Comparison of ENCODE assay signal across 9 mouse cellular contexts in the genomic region with DNA sequence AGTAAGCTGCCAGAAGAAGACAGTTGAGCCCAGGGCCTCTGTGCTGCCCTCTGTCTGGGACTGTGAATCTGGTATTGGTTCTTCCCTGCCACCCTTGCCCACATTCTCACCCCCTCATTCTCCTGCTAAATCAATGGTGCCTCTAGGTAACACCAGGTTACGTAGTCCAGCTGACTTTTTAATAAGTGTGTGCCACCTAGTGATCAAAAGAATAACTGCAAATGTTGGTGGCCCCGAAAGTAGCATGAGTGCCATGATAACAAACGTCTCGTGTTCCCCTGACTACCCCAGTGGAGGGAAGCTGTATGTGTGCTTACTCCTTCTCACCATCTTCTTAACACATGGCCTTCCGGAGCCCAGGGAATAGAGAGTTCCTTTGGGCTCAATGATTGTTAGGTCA.
A peak's percentile ranks its signal among the peaks of the same experiment; 100 is the strongest.
DNase-seq lines count a peak whose midpoint lies in the region; ATAC-seq lines count a peak whose summit lies in the region.
"Had no signal": no experiment of that assay in that cellular context is flagged by ENCODE, and none has a peak within 500 bp of the region (broad histone marks: within the 10 kb centered on the region; RNA-seq: fewer than 3 reads in every experiment).

No protein-coding gene starts in this region.

- WGBS in embryonic facial prominence, embryonic 10.5 days = 42% methylated on average over 5 of the region's 5 CpGs
- 31% methylated on average over 5 of the region's 5 CpGs for WGBS in midbrain, embryonic 13.5 days

- no peaks in the 10 kb centered on the region for H3K27me3 ChIP-seq in embryonic facial prominence, embryonic 10.5 days (replicated peaks; ENCODE audit: low read depth, poor library complexity, severe bottlenecking)
- H3K27me3 ChIP-seq in midbrain, embryonic 13.5 days = no peaks in the 10 kb centered on the region
- H3K27me3 ChIP-seq: heart, embryonic 13.5 days had no signal

- no peak overlapping the region for H3K9ac ChIP-seq in midbrain, embryonic 13.5 days (replicated peaks)
- H3K9ac ChIP-seq: heart, embryonic 13.5 days had no signal

- no peaks in the 10 kb centered on the region for H3K36me3 ChIP-seq in embryonic facial prominence, embryonic 10.5 days (replicated peaks)
- H3K36me3 ChIP-seq in midbrain, embryonic 13.5 days = peaks cover 4% of the 10 kb centered on the region; the same call in 1 of the 2 replicates

- no peak overlapping the region for H3K27ac ChIP-seq in embryonic facial prominence, embryonic 10.5 days (replicated peaks)
- no peak overlapping the region for H3K27ac ChIP-seq in midbrain, embryonic 13.5 days
- H3K27ac ChIP-seq: heart, embryonic 13.5 days had no signal

- H3K9me3 ChIP-seq in embryonic facial prominence, embryonic 10.5 days = no peaks in the 10 kb centered on the region
- no peaks in the 10 kb centered on the region for H3K9me3 ChIP-seq in midbrain, embryonic 13.5 days
- H3K9me3 ChIP-seq: heart, embryonic 13.5 days had no signal

- H3K4me3 ChIP-seq in embryonic facial prominence, embryonic 10.5 days = no peak overlapping the region
- no peak overlapping the region for H3K4me3 ChIP-seq in midbrain, embryonic 13.5 days (replicated peaks)
- H3K4me3 ChIP-seq: heart, embryonic 13.5 days had no signal

- no peaks in the 10 kb centered on the region for H3K4me1 ChIP-seq in embryonic facial prominence, embryonic 10.5 days
- no peaks in the 10 kb centered on the region for H3K4me1 ChIP-seq in midbrain, embryonic 13.5 days (replicated peaks)
- H3K4me1 ChIP-seq: heart, embryonic 13.5 days had no signal

- peak; percentile 57 for ATAC-seq in midbrain, embryonic 13.5 days

- no peak overlapping the region for H3K4me2 ChIP-seq in midbrain, embryonic 13.5 days (replicated peaks)
- H3K4me2 ChIP-seq: heart, embryonic 13.5 days had no signal

- DNase-seq in adrenal gland, postnatal 14 days = peak; percentile 20
- DNase-seq in adrenal gland, adult 8-10 months = no peak
- peak; percentile 7 for DNase-seq in ovary, postnatal 14 days (ENCODE audit: low spot score)
- DNase-seq in ovary, postnatal 10 days (ENCODE audit: low spot score) = no peak
- DNase-seq in embryonic facial prominence, embryonic 10.5 days (ENCODE audit: low spot score) = peak; percentile 35
- DNase-seq in kidney, postnatal 14 days = peak; percentile 28
- DNase-seq in ovary, postnatal 36 days (ENCODE audit: low spot score) = no peak

Comparison
In these comparisons a context has a peak if more than half of its experiments do, and no peak if none do; other contexts are left out.
1. DNase-seq: peak in adrenal gland, postnatal 14 days (single experiment), ovary, postnatal 14 days (single experiment), embryonic facial prominence, embryonic 10.5 days (single experiment) and kidney, postnatal 14 days (single experiment); none in adrenal gland, adult 8-10 months (single experiment), ovary, postnatal 10 days (single experiment) and ovary, postnatal 36 days (single experiment).